Mouse (Mus musculus) brain, adult 10 weeks (tissue): ENCODE results near the gene Sema4f. TPM values are rescaled to one million over a fixed set of nuclear protein-coding genes. Genes with fewer than 3 reads are reported as not detected.

Experiments used
- polyA plus RNA-seq: library from polyadenylated mRNA; stranded (reverse); fragments of 350-450 nt; fragmentation: Illumina TruSeq; extraction: RNeasy Lipid Tissue Mini Kit (QIAGEN cat#74804); gene quantifications from one replicate; pipeline ENCODE4 v1.2.3, GENCODE M21; 2015; ENCODE audit warnings: low read depth, low replicate concordance

Sema4f gene
- polyA plus RNA-seq = 24.2 TPM

DNA sequence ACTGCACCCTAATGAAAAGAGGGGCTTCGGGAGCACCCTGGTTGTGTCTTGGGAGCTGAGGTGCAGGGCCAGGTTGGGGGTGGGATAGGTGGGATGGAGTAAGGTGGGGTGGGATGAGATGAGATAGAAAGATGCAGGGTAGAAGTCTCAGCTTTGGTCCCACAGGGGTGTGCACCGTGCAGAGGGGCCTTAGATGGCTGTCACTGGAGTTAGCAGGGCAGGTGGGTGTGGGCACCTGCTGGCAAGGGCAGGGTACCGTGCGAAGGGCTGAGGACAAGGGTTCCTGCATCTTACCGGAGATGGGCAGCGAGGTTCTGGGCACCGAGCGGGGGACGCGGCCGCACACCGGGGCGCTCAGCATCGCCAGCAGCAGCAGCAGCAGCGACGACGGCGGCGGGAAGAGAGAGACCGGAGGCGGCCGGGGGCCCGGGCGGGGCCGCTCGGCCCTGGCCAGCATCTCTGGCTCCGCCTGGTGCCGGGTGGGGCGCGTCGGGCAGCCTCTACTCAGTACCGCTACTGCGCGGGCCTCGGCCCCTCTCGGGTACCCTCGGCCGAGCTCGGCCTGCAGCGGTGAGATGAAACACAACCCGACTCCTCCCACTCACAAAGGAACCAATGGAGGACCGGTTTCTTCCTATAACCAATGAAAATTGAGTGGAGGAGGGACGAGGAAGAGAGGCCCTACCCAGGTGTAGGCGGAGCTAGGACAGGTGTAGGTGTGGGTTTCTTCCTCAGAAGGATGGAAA is at the start of gene Sema4f:
Gene Sema4f (minus strand): TSS at position 603 of the 746 bp plus-strand sequence.

DNA sequence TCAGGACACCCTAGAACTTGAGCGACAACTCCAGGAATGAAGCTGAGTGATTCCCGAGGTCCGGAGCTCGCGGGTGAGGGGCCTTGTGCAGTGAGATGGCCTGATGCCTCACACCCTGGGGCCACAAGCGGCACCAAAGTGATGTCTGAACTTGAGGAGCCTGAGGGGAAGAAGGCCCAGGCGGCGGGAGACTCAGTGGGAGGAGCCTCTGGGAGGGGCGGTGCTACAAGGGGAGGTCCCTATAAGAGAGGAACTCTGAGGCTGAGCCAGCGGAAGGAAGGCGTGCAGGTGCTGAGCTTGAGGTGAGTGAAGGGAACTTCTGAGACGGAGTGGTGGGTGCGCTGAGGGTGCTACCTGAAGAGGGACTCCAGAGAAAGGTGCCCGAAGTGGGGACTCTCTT is 7.1 kb upstream of the Sema4f start, which contains the start of gene M1ap:
Gene M1ap (plus strand): TSS at position 252 of the 400 bp plus-strand sequence.

Other genes with a start within 250 kb of the Sema4f start
- gene Pole4, start 234.4 kb downstream of the Sema4f start, polyA plus RNA-seq = 65.1 TPM
- 3.1 TPM for gene Hk2, start 165.3 kb downstream of the Sema4f start, polyA plus RNA-seq
- not detected for gene M1ap, start 7.1 kb upstream of the Sema4f start, polyA plus RNA-seq
- gene Dok1, start 93.7 kb upstream of the Sema4f start, polyA plus RNA-seq = 1.1 TPM
- gene Loxl3, start 94.4 kb upstream of the Sema4f start, polyA plus RNA-seq = 3.7 TPM
- gene Aup1, start 114.8 kb upstream of the Sema4f start, polyA plus RNA-seq = 130 TPM
- gene Htra2, start 115.5 kb upstream of the Sema4f start, polyA plus RNA-seq = 47.0 TPM
- 0.34 TPM for gene Dqx1, start 118.1 kb upstream of the Sema4f start, polyA plus RNA-seq
- gene Tlx2, start 130.5 kb upstream of the Sema4f start, polyA plus RNA-seq = not detected
- 39.5 TPM for gene Pcgf1, start 138.1 kb upstream of the Sema4f start, polyA plus RNA-seq
- not detected for gene Lbx2, start 146.6 kb upstream of the Sema4f start, polyA plus RNA-seq
- gene Ccdc142, start 161.8 kb upstream of the Sema4f start, polyA plus RNA-seq = 1.9 TPM
- gene Gm42688, start 161.8 kb upstream of the Sema4f start, polyA plus RNA-seq = 4.3 TPM
- 109 TPM for gene Mrpl53, start 169.3 kb upstream of the Sema4f start, polyA plus RNA-seq
- 21.4 TPM for gene Mogs, start 175.7 kb upstream of the Sema4f start, polyA plus RNA-seq
- 53.1 TPM for gene Wbp1, start 181.8 kb upstream of the Sema4f start, polyA plus RNA-seq
- gene Ino80b, start 185.7 kb upstream of the Sema4f start, polyA plus RNA-seq = 16.5 TPM
- gene Rtkn, start 195.7 kb upstream of the Sema4f start, polyA plus RNA-seq = 108 TPM
- gene Wdr54, start 216.6 kb upstream of the Sema4f start, polyA plus RNA-seq = 30.7 TPM
- 25.7 TPM for gene 1700003E16Rik, start 216.6 kb upstream of the Sema4f start, polyA plus RNA-seq
- gene Dctn1, start 226.2 kb upstream of the Sema4f start, polyA plus RNA-seq = 208 TPM